Mouse (Mus musculus): Measurements from ENCODE around the gene Cabcoco1.

- TF ChIP-seq CTCF (IDR thresholded peaks at IDR 0.05; ENCODE audit: extremely low read depth, insufficient read depth, low read length) (no peak), POLR2A (IDR thresholded peaks at IDR 0.05; ENCODE audit: extremely low read depth, insufficient read depth, low read length) (no peak)
Measured at GRCm38 (mm10) chr10:68550668-68551267, 9.1 kb upstream of the Cabcoco1 start.
